Mouse (Mus musculus): ENCODE measurements around the gene Zbtb16. TPM values are rescaled to one million over a fixed set of nuclear protein-coding genes. Genes with fewer than 3 reads are reported as not detected.

Gene Zbtb16
- polyA plus RNA-seq, 1 experiment from 2014 or later = 6.3 TPM

GRCm38 (mm10) chr9:48711826-48712225 is 124.2 kb downstream of the Zbtb16 start:
- H3K9me3 ChIP-seq = no peaks in the 10 kb centered on the region
- 0 out of 2 replicates have a peak, but pooled peaks cover 2% of the 10 kb centered on the region for H3K27me3 ChIP-seq
- H3K36me3 ChIP-seq = no peaks in the 10 kb centered on the region
- no peak overlapping the region for H3K4me2 ChIP-seq
- H3K4me1 ChIP-seq (replicated peaks) = peaks cover 25% of the 10 kb centered on the region
- no peak overlapping the region for H3K9ac ChIP-seq
- H3K27ac ChIP-seq = no peak overlapping the region
- 77% methylated on average over 5 of the region's 5 CpGs for WGBS
- no peak for ATAC-seq (ENCODE audit: low FRiP score)
- H3K4me3 ChIP-seq = no peak overlapping the region

GRCm38 (mm10) chr9:48711296-48711781 is 124.7 kb downstream of the Zbtb16 start:
- 0 out of 2 replicates have a peak, but pooled peaks cover 2% of the 10 kb centered on the region for H3K27me3 ChIP-seq
- ATAC-seq (ENCODE audit: low FRiP score) = no peak
- no peak overlapping the region for H3K4me2 ChIP-seq
- 30% methylated on average over 9 of the region's 9 CpGs for WGBS
- H3K4me1 ChIP-seq (replicated peaks) = peaks cover 30% of the 10 kb centered on the region
- H3K9ac ChIP-seq = no peak overlapping the region
- H3K36me3 ChIP-seq = no peaks in the 10 kb centered on the region
- no peak overlapping the region; the same call in 1 of the 2 replicates for H3K27ac ChIP-seq
- no peaks in the 10 kb centered on the region for H3K9me3 ChIP-seq
- H3K4me3 ChIP-seq = no peak overlapping the region

GRCm38 (mm10) chr9:48710355-48711295 is 125.4 kb downstream of the Zbtb16 start:
- H3K27me3 ChIP-seq = 0 out of 2 replicates have a peak, but pooled peaks cover 2% of the 10 kb centered on the region
- no peak for ATAC-seq (ENCODE audit: low FRiP score)
- H3K9me3 ChIP-seq = no peaks in the 10 kb centered on the region
- no peaks in the 10 kb centered on the region for H3K36me3 ChIP-seq
- H3K4me2 ChIP-seq = no peak overlapping the region
- no peak overlapping the region for H3K4me3 ChIP-seq
- H3K9ac ChIP-seq = no peak overlapping the region
- peaks cover 30% of the 10 kb centered on the region for H3K4me1 ChIP-seq (replicated peaks)
- no peak overlapping the region; the same call in 1 of the 2 replicates for H3K27ac ChIP-seq
- WGBS = 38% methylated on average over 17 of the region's 17 CpGs

GRCm38 (mm10) chr9:48707824-48708229 is 128.2 kb downstream of the Zbtb16 start:
- Histone ChIP-seq H3K4me1 (replicated peaks) (peaks cover 30% of the 10 kb centered on the region), H3K27me3 (0 out of 2 replicates have a peak, but pooled peaks cover 1% of the 10 kb centered on the region), H3K9me3 (no peaks in the 10 kb centered on the region), H3K27ac (no peak overlapping the region), H3K4me2 (no peak overlapping the region), H3K36me3 (no peaks in the 10 kb centered on the region), H3K4me3 (no peak overlapping the region), H3K9ac (no peak overlapping the region)
- ATAC-seq (ENCODE audit: low FRiP score) = no peak
- WGBS = 90% methylated on average over 6 of the region's 6 CpGs

GRCm38 (mm10) chr9:48707134-48707823 is 128.7 kb downstream of the Zbtb16 start:
- H3K9ac ChIP-seq = no peak overlapping the region
- H3K9me3 ChIP-seq = no peaks in the 10 kb centered on the region
- 64% methylated on average over 14 of the region's 14 CpGs for WGBS
- no peak overlapping the region for H3K27ac ChIP-seq
- H3K4me3 ChIP-seq = no peak overlapping the region
- ATAC-seq (ENCODE audit: low FRiP score) = no peak
- no peaks in the 10 kb centered on the region for H3K27me3 ChIP-seq
- H3K4me2 ChIP-seq = no peak overlapping the region
- H3K36me3 ChIP-seq = no peaks in the 10 kb centered on the region
- H3K4me1 ChIP-seq (replicated peaks) = peaks cover 30% of the 10 kb centered on the region

- H3K36me3 ChIP-seq = no peaks in the 10 kb centered on the region
- H3K9me3 ChIP-seq = no peaks in the 10 kb centered on the region
- H3K4me1 ChIP-seq (replicated peaks) = peaks cover 26% of the 10 kb centered on the region
- peak overlapping the region; percentile 5; the same call in 1 of the 2 replicates for H3K27ac ChIP-seq
- no peak for ATAC-seq (ENCODE audit: low FRiP score)
- H3K9ac ChIP-seq = no peak overlapping the region
- 0 out of 2 replicates have a peak, but pooled peaks cover 2% of the 10 kb centered on the region for H3K27me3 ChIP-seq
- WGBS = 55% methylated on average over 4 of the region's 4 CpGs
- H3K4me3 ChIP-seq = no peak overlapping the region
- H3K4me2 ChIP-seq = no peak overlapping the region
Measured at GRCm38 (mm10) chr9:48701296-48701695, 134.7 kb downstream of the Zbtb16 start.

- H3K36me3 ChIP-seq = no peaks in the 10 kb centered on the region
- H3K4me1 ChIP-seq (replicated peaks) = peaks cover 30% of the 10 kb centered on the region
- no peak overlapping the region for H3K9ac ChIP-seq
- no peak overlapping the region for H3K4me3 ChIP-seq
- H3K27ac ChIP-seq = peak overlapping the region; percentile 5; the same call in 1 of the 2 replicates
- H3K27me3 ChIP-seq = 0 out of 2 replicates have a peak, but pooled peaks cover 2% of the 10 kb centered on the region
- H3K4me2 ChIP-seq = no peak overlapping the region
- WGBS = 68% methylated on average over 8 of the region's 8 CpGs
- no peaks in the 10 kb centered on the region for H3K9me3 ChIP-seq
- no peak for ATAC-seq (ENCODE audit: low FRiP score)
Measured at GRCm38 (mm10) chr9:48700871-48701270, 135.2 kb downstream of the Zbtb16 start.

- WGBS = 18% methylated on average over 2 of the region's 2 CpGs
- Histone ChIP-seq H3K27me3 (0 out of 2 replicates have a peak, but pooled peaks cover 12% of the 10 kb centered on the region), H3K9me3 (no peaks in the 10 kb centered on the region), H3K4me1 (replicated peaks) (peaks cover 50% of the 10 kb centered on the region), H3K36me3 (no peaks in the 10 kb centered on the region), H3K9ac (no peak overlapping the region), H3K27ac (0 out of 2 replicates have a peak overlapping the region, but pooled peaks have one; percentile 37), H3K4me3 (no peak overlapping the region), H3K4me2 (no peak overlapping the region)
- no peak for ATAC-seq (ENCODE audit: low FRiP score)
Measured at GRCm38 (mm10) chr9:48697470-48697815, 138.6 kb downstream of the Zbtb16 start.

- no peak overlapping the region for H3K27ac ChIP-seq
- WGBS = 21% methylated on average over 12 of the region's 12 CpGs
- no peak overlapping the region for H3K9ac ChIP-seq
- 0 out of 2 replicates have a peak, but pooled peaks cover 12% of the 10 kb centered on the region for H3K27me3 ChIP-seq
- ATAC-seq (ENCODE audit: low FRiP score) = no peak
- no peaks in the 10 kb centered on the region for H3K36me3 ChIP-seq
- no peak overlapping the region for H3K4me2 ChIP-seq
- peaks cover 50% of the 10 kb centered on the region for H3K4me1 ChIP-seq (replicated peaks)
- no peak overlapping the region for H3K4me3 ChIP-seq
- no peaks in the 10 kb centered on the region for H3K9me3 ChIP-seq
Measured at GRCm38 (mm10) chr9:48696731-48697469, 139.1 kb downstream of the Zbtb16 start.

- Histone ChIP-seq H3K4me3 (no peak overlapping the region), H3K4me2 (no peak overlapping the region), H3K36me3 (no peaks in the 10 kb centered on the region), H3K9ac (no peak overlapping the region), H3K27me3 (0 out of 2 replicates have a peak, but pooled peaks cover 12% of the 10 kb centered on the region), H3K4me1 (replicated peaks) (peaks cover 49% of the 10 kb centered on the region), H3K9me3 (no peaks in the 10 kb centered on the region), H3K27ac (no peak overlapping the region)
- WGBS = 16% methylated on average over 4 of the region's 4 CpGs
- no peak for ATAC-seq (ENCODE audit: low FRiP score)
Measured at GRCm38 (mm10) chr9:48696330-48696729, 139.7 kb downstream of the Zbtb16 start.

GRCm38 (mm10) chr9:48695796-48696195 is 140.2 kb downstream of the Zbtb16 start:
- H3K9ac ChIP-seq = no peak overlapping the region
- H3K4me3 ChIP-seq = no peak overlapping the region
- no peak overlapping the region for H3K4me2 ChIP-seq
- no peak for ATAC-seq (ENCODE audit: low FRiP score)
- peaks cover 43% of the 10 kb centered on the region for H3K4me1 ChIP-seq (replicated peaks)
- H3K36me3 ChIP-seq = no peaks in the 10 kb centered on the region
- 48% methylated on average over 4 of the region's 4 CpGs for WGBS
- no peaks in the 10 kb centered on the region for H3K9me3 ChIP-seq
- no peak overlapping the region for H3K27ac ChIP-seq
- 0 out of 2 replicates have a peak, but pooled peaks cover 12% of the 10 kb centered on the region for H3K27me3 ChIP-seq

Measured in hindbrain, embryonic 13.5 days (tissue).